Mouse (Mus musculus) kidney, adult 2 months (tissue): ENCODE results near the gene Dnah7c. TPM values are rescaled to one million over a fixed set of nuclear protein-coding genes. Genes with fewer than 3 reads are reported as not detected.
"Not testable (repeated sequence)": the region's sequence is repeated elsewhere in the genome, so short reads cannot be mapped to it uniquely, and the experiment has no call there.

Source experiments
- DNase-seq: peaks from one replicate; pipeline ENCODE4 v3.0.0; 2021
- H3K27ac ChIP-seq: fragments of 200-500 bp; 2 replicates; pipeline ENCODE4 v1.5.1; 2012; ENCODE audit warnings: low read depth, low read length, control low read depth, inconsistent platforms; ENCODE audit not compliant: insufficient read depth
- H3K27me3 ChIP-seq: fragments of 200-500 bp; replicated peaks from 2 replicates; pipeline ENCODE4 v1.6.1; 2012; ENCODE audit warnings: mild to moderate bottlenecking, moderate library complexity, low read length, inconsistent platforms; ENCODE audit not compliant: control insufficient read depth, insufficient read depth
- H3K36me3 ChIP-seq: fragments of 200-500 bp; 2 replicates; pipeline ENCODE4 v1.6.1; 2012; ENCODE audit warnings: mild to moderate bottlenecking, moderate library complexity, low read length, inconsistent platforms; ENCODE audit not compliant: control insufficient read depth, insufficient read depth
- H3K4me1 ChIP-seq: fragments of 200-500 bp; 2 replicates; pipeline ENCODE4 v1.6.1; 2011; ENCODE audit warnings: low read length; ENCODE audit not compliant: control insufficient read depth, insufficient read depth
- H3K4me3 ChIP-seq: fragments of 200-500 bp; 2 replicates; pipeline ENCODE4 v1.5.1; 2011; ENCODE audit warnings: mild to moderate bottlenecking, low read depth, low read length, control low read depth; ENCODE audit not compliant: insufficient read depth
- CTCF ChIP-seq: fragments of 200-500 bp; conservative IDR thresholded peaks from 2 replicates; pipeline ENCODE4 v1.5.1; 2011; ENCODE audit warnings: low read depth, mild to moderate bottlenecking, control low read depth, low read length, moderate library complexity, mixed read lengths; ENCODE audit not compliant: insufficient read depth, insufficient read length
- POLR2A ChIP-seq: fragments of 200-500 bp; IDR thresholded peaks from one replicate; pipeline ENCODE4 v1.6.1; 2011; ENCODE audit warnings: low read depth, low read length, control low read depth
- WGBS: fragments of 180-500 bp; shearing (Covaris S2); methylation state at CpG from one replicate; pipeline ENCODE4 v1.1.7; 2018; 5-methylcytosine and 5-hydroxymethylcytosine counted together
- polyA plus RNA-seq: library from polyadenylated mRNA; depleted of rRNA; stranded (reverse); fragments of >200 nt; gene quantifications from 2 replicates; pipeline ENCODE4 v1.2.3, GENCODE M21; 2012; rRNA removed

Dnah7c gene
- polyA plus RNA-seq, result 0.09 and 0.11 TPM in 2 replicates

GRCm38 (mm10) chr1:46425137-46425925, at the start of gene Dnah7c:
Gene Dnah7c (plus strand): TSS chr1:46425592.
- no peaks in the 10 kb centered on the region for H3K4me1 ChIP-seq
- peak; percentile 2 for DNase-seq
- H3K36me3 ChIP-seq, result no peaks in the 10 kb centered on the region
- H3K27ac ChIP-seq, result no peak within 1 kb of the TSS
- H3K4me3 ChIP-seq, result peak within 1 kb of the TSS; percentile 9; the same call in 1 of the 2 replicates
- no peaks in the 10 kb centered on the region for H3K27me3 ChIP-seq
- TF ChIP-seq CTCF, result no peak
- no peak for TF ChIP-seq POLR2A
- WGBS, result 7% methylated on average over 30 of the region's 30 CpGs

GRCm38 (mm10) chr1:46380641-46381040, 44.8 kb upstream of the Dnah7c start:
- not testable (repeated sequence) for H3K36me3 ChIP-seq, H3K27ac ChIP-seq, H3K27me3 ChIP-seq, H3K4me3 ChIP-seq, H3K4me1 ChIP-seq
- 65% methylated on average over 3 of the region's 3 CpGs for WGBS
- peak; percentile 68 for DNase-seq

GRCm38 (mm10) chr1:46394681-46395297, 30.6 kb upstream of the Dnah7c start:
- WGBS, result 54% methylated on average over 4 of the region's 4 CpGs
- DNase-seq, H3K27me3 ChIP-seq, H3K27ac ChIP-seq, H3K36me3 ChIP-seq, H3K4me3 ChIP-seq, H3K4me1 ChIP-seq: not testable (repeated sequence)

GRCm38 (mm10) chr1:46408324-46409115, 16.9 kb upstream of the Dnah7c start:
- no peak overlapping the region for H3K27ac ChIP-seq
- H3K4me3 ChIP-seq, result no peak overlapping the region
- no peaks in the 10 kb centered on the region for H3K27me3 ChIP-seq
- no peak for TF ChIP-seq POLR2A
- TF ChIP-seq CTCF, result no peak
- H3K36me3 ChIP-seq, result no peaks in the 10 kb centered on the region
- DNase-seq, result peak; percentile 11
- WGBS, result 60% methylated on average over 6 of the region's 6 CpGs
- H3K4me1 ChIP-seq, result no peaks in the 10 kb centered on the region

GRCm38 (mm10) chr1:46414798-46415197, 10.6 kb upstream of the Dnah7c start:
- H3K27me3 ChIP-seq, H3K4me1 ChIP-seq, DNase-seq, H3K4me3 ChIP-seq, H3K36me3 ChIP-seq, H3K27ac ChIP-seq: not testable (repeated sequence)
- 85% methylated on average over 7 of the region's 7 CpGs for WGBS

- H3K4me1 ChIP-seq, H3K27me3 ChIP-seq, H3K27ac ChIP-seq, H3K4me3 ChIP-seq, H3K36me3 ChIP-seq: not testable (repeated sequence)
- DNase-seq, result peak; percentile 23
- WGBS, result 16% methylated on average over 3 of the region's 3 CpGs
These were observed 8.4 kb upstream of the Dnah7c start for GRCm38 (mm10) chr1:46416946-46417345.

GRCm38 (mm10) chr1:46418966-46419365, 6.4 kb upstream of the Dnah7c start:
- H3K27me3 ChIP-seq, H3K4me1 ChIP-seq, H3K27ac ChIP-seq, DNase-seq, H3K4me3 ChIP-seq, H3K36me3 ChIP-seq: not testable (repeated sequence)
- 50% methylated on average over 4 of the region's 4 CpGs for WGBS
